Mouse (Mus musculus): ENCODE results near the gene Spef1. TPM values are rescaled to one million over a fixed set of nuclear protein-coding genes. Genes with fewer than 3 reads are reported as not detected.

The Spef1 gene
- total and polyA plus RNA-seq, 3 experiments = 0.34 to 1.2 (median 1.0) TPM

DNA sequence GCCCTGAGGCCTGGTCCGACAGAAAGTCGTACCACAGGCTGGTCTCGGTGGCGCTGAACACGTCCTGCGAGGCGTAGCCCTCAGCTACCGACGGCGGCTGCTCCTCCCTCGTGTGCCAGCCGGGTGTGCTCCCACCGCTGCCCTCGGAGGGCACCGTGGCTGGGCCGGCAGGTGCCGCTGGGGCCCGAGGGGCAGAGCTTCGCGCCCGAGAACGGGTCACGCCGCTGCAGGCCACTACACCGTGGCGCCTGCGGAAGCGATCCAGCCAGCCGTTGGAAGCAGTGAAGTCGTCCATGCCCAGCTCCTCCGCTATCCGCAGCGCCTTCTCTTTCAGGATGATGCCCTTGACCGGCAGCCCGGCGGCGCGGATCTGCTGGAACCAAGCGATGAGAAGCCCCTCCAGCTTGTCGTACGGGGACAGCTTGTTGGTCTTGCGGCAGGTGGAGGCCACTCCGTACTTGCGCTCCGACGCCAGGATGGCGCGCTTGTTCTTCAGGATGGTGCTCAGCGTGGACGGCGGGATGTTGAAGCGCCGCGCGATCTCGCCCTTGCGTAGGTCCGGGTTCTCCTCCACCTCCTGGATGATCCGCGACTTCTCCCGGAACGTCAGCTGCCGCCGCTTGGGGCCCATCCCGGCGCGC, 7.7 kb downstream of the Spef1 start:
- no peaks in the 10 kb centered on the region for H3K79me2 ChIP-seq (replicated peaks; ENCODE audit: control insufficient read depth, extremely low read depth, insufficient read depth, poor library complexity, severe bottlenecking)
- H3K36me3 ChIP-seq (replicated peaks in 1 of 2; ENCODE audit: control insufficient read depth in 1 of 2, insufficient read depth in 1 of 2, low read length in 1 of 2) = peaks cover 0 to 24% of the 10 kb centered on the region in 2 experiments
- TF ChIP-seq NELFE (IDR thresholded peaks at IDR 0.05; ENCODE audit: low read depth, low read length) = no peak
- TF ChIP-seq SIN3A (IDR thresholded peaks at IDR 0.05; ENCODE audit: low read length) = 0 out of 2 replicates have a peak, but pooled peaks have one; percentile 34
- TF ChIP-seq USF2 (conservative IDR thresholded peaks at IDR 0.05; ENCODE audit: low read depth, low read length) = no peak
- no peak; the same call in 1 of the 2 replicates for TF ChIP-seq MAX (IDR thresholded peaks at IDR 0.05; ENCODE audit: low read length)
- no peak for TF ChIP-seq JUND (conservative IDR thresholded peaks at IDR 0.05; ENCODE audit: low read depth, low read length)
- no peak for TF ChIP-seq CHD2 (IDR thresholded peaks at IDR 0.05; ENCODE audit: low read length)
- no peak for TF ChIP-seq JUN (IDR thresholded peaks at IDR 0.05; ENCODE audit: insufficient read depth, low read depth, low read length)
- in situ Hi-C loops (cut with MboI; ENCODE audit: low pct_ligation_motif_present, low pct_unique_long_range_greater_than_20kb, low sequenced_read_pairs) (no loop called here), dilution Hi-C loops (cut with MboI; ENCODE audit: extremely low pct_ligation_motif_present, extremely low pct_unique_long_range_greater_than_20kb, low sequenced_read_pairs) (no loop called here)
- peak overlapping the region; percentile 28 for H3K27ac ChIP-seq (ENCODE audit: insufficient read depth, low read depth)
- peak overlapping the region; percentile 57 to 96 (median 69) for H3K4me3 ChIP-seq (replicated peaks in 1 of 3; ENCODE audit: low read depth in 2 of 3, low read length in 2 of 3, poor library complexity in 1 of 3)
- H3K9ac ChIP-seq (ENCODE audit: insufficient read depth, low read depth) = peak overlapping the region; percentile 89
- peaks cover 16 to 30% of the 10 kb centered on the region in 2 experiments for H3K4me1 ChIP-seq (ENCODE audit: control insufficient read depth in 1 of 2, insufficient read depth in 2 of 2)
- H3K9me3 ChIP-seq (replicated peaks; ENCODE audit: low read length) = no peaks in the 10 kb centered on the region
- peak overlapping the region; percentile 78 for H3K4me2 ChIP-seq (ENCODE audit: insufficient read depth, low read depth, poor library complexity, severe bottlenecking)
- peak; percentile 57 for DNase-seq (ENCODE audit: extremely low read depth)
- H3K27me3 ChIP-seq (replicated peaks) = no peaks in the 10 kb centered on the region

DNA sequence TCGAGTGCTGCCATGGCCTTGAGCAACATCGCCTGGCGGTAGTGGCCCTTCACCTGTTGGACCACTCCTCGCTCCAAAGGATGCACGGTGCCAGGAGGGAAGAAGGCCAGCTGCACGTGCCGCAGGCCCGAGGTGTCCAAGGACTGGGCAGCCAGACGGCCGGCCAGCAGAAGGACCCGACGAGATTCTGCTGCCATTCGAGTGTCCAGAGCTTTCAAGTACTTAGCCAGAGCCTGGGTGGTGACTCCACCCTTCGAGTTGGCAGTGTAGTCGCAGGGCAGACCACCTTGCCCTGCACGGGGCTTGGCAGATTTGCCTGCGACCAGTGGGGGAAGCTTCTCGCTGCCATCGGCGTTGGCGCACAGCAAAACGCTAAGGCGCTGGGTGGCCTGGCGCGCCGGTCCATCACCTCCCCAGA, 8.2 kb downstream of the Spef1 start:
- Histone ChIP-seq H3K4me2 (ENCODE audit: insufficient read depth, low read depth, poor library complexity, severe bottlenecking) (peak overlapping the region; percentile 73), H3K4me1 (ENCODE audit: control insufficient read depth in 1 of 2, insufficient read depth in 2 of 2) (peaks cover 16 to 31% of the 10 kb centered on the region in 2 experiments), H3K36me3 (replicated peaks in 1 of 2; ENCODE audit: control insufficient read depth in 1 of 2, insufficient read depth in 1 of 2, low read length in 1 of 2) (peaks cover 0 to 24% of the 10 kb centered on the region in 2 experiments), H3K27me3 (replicated peaks) (no peaks in the 10 kb centered on the region), H3K27ac (ENCODE audit: insufficient read depth, low read depth) (0 out of 2 replicates have a peak overlapping the region, but pooled peaks have one; percentile 28), H3K9ac (ENCODE audit: insufficient read depth, low read depth) (peak overlapping the region; percentile 89), H3K9me3 (replicated peaks; ENCODE audit: low read length) (no peaks in the 10 kb centered on the region), H3K79me2 (replicated peaks; ENCODE audit: control insufficient read depth, extremely low read depth, insufficient read depth, poor library complexity, severe bottlenecking) (no peaks in the 10 kb centered on the region), H3K4me3 (replicated peaks in 1 of 3; ENCODE audit: low read depth in 2 of 3, low read length in 2 of 3, poor library complexity in 1 of 3) (peak overlapping the region in 2 of 3 experiments; percentile 69 to 96)
- dilution Hi-C loops (cut with MboI; ENCODE audit: extremely low pct_ligation_motif_present, extremely low pct_unique_long_range_greater_than_20kb, low sequenced_read_pairs) (no loop called here), in situ Hi-C loops (cut with MboI; ENCODE audit: low pct_ligation_motif_present, low pct_unique_long_range_greater_than_20kb, low sequenced_read_pairs) (no loop called here)
- TF ChIP-seq JUND (conservative IDR thresholded peaks at IDR 0.05; ENCODE audit: low read depth, low read length) (no peak), TCF12 (IDR thresholded peaks at IDR 0.05; ENCODE audit: low read depth, low read length) (no peak), POLR2A (IDR thresholded peaks at IDR 0.05; ENCODE audit: low read depth, low read length) (no peak), ELF1 (IDR thresholded peaks at IDR 0.05; ENCODE audit: low read depth, low read length) (no peak), GABPA (IDR thresholded peaks at IDR 0.05; ENCODE audit: insufficient replicate concordance, low read depth, low read length) (no peak), USF2 (conservative IDR thresholded peaks at IDR 0.05; ENCODE audit: low read depth, low read length) (no peak), ETS1 (conservative IDR thresholded peaks at IDR 0.05; ENCODE audit: low read depth, low read length) (no peak)
- no peak for DNase-seq (ENCODE audit: extremely low read depth)

DNA sequence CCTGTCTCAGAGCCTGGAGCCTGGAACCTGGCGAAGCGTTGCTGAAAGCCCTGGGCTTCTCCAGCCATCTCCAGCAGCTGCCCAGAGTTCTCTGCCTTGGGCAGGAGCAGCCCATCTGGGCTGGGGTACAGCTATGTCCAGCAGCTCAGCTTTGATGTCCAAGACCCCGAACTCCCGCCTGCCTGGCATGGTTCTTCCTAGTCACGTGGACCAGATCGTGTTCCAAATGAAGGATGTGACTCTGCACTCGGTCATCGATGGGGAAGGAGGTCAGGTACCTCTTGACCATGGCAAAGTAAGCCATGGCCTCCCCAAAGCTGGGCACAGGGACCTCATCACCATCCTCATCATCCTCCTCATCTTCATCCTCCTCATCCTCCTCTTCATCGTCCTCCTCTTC, 9.2 kb downstream of the Spef1 start:
- Histone ChIP-seq H3K9ac (ENCODE audit: insufficient read depth, low read depth) (no peak overlapping the region; the same call in 1 of the 2 replicates), H3K79me2 (replicated peaks; ENCODE audit: control insufficient read depth, extremely low read depth, insufficient read depth, poor library complexity, severe bottlenecking) (no peaks in the 10 kb centered on the region), H3K27ac (ENCODE audit: insufficient read depth, low read depth) (no peak overlapping the region), H3K27me3 (replicated peaks) (no peaks in the 10 kb centered on the region), H3K36me3 (replicated peaks in 1 of 2; ENCODE audit: control insufficient read depth in 1 of 2, insufficient read depth in 1 of 2, low read length in 1 of 2) (peaks cover 0 to 24% of the 10 kb centered on the region in 2 experiments), H3K9me3 (replicated peaks; ENCODE audit: low read length) (no peaks in the 10 kb centered on the region), H3K4me1 (ENCODE audit: control insufficient read depth in 1 of 2, insufficient read depth in 2 of 2) (peaks cover 16 to 31% of the 10 kb centered on the region in 2 experiments), H3K4me3 (replicated peaks in 1 of 3; ENCODE audit: low read depth in 2 of 3, low read length in 2 of 3, poor library complexity in 1 of 3) (peak overlapping the region in 1 of 3 experiments; percentile 18), H3K4me2 (ENCODE audit: insufficient read depth, low read depth, poor library complexity, severe bottlenecking) (no peak overlapping the region; the same call in 1 of the 2 replicates)
- no peak for TF ChIP-seq MYC (IDR thresholded peaks at IDR 0.05; ENCODE audit: low read depth, low read length)
- no peak for TF ChIP-seq MAX (IDR thresholded peaks at IDR 0.05; ENCODE audit: low read length)
- no peak for TF ChIP-seq CTCF (conservative IDR thresholded peaks at IDR 0.05 in 1 of 2, IDR thresholded peaks at IDR 0.05 in 1 of 2; ENCODE audit: low read depth in 2 of 2, low read length in 2 of 2)
- TF ChIP-seq EP300 (IDR thresholded peaks at IDR 0.05; ENCODE audit: low read length) = no peak
- TF ChIP-seq GABPA (IDR thresholded peaks at IDR 0.05; ENCODE audit: insufficient replicate concordance, low read depth, low read length) = no peak
- no peak for TF ChIP-seq POLR2AphosphoS2 (IDR thresholded peaks at IDR 0.05; ENCODE audit: low read depth, low read length)
- TF ChIP-seq IRF4 (IDR thresholded peaks at IDR 0.05; ENCODE audit: low read depth, low read length) = no peak
- no peak for TF ChIP-seq HCFC1 (IDR thresholded peaks at IDR 0.05; ENCODE audit: low read depth, low read length)
- no peak for TF ChIP-seq ZMIZ1 (IDR thresholded peaks at IDR 0.05; ENCODE audit: low read depth, low read length)
- no peak for TF ChIP-seq NRF1 (IDR thresholded peaks at IDR 0.05; ENCODE audit: low read depth, low read length)
- no peak for TF ChIP-seq MEF2A (IDR thresholded peaks at IDR 0.05; ENCODE audit: borderline replicate concordance, low read depth, low read length)
- no peak for TF ChIP-seq RAD21 (IDR thresholded peaks at IDR 0.05; ENCODE audit: low read depth, low read length)
- no peak for TF ChIP-seq POLR2A (IDR thresholded peaks at IDR 0.05; ENCODE audit: low read depth, low read length)
- no peak for TF ChIP-seq ETS1 (conservative IDR thresholded peaks at IDR 0.05; ENCODE audit: low read depth, low read length)
- dilution Hi-C loops (cut with MboI; ENCODE audit: extremely low pct_ligation_motif_present, extremely low pct_unique_long_range_greater_than_20kb, low sequenced_read_pairs) (no loop called here), in situ Hi-C loops (cut with MboI; ENCODE audit: low pct_ligation_motif_present, low pct_unique_long_range_greater_than_20kb, low sequenced_read_pairs) (no loop called here)
- no peak for DNase-seq (ENCODE audit: extremely low read depth)
